In the genomic region with DNA sequence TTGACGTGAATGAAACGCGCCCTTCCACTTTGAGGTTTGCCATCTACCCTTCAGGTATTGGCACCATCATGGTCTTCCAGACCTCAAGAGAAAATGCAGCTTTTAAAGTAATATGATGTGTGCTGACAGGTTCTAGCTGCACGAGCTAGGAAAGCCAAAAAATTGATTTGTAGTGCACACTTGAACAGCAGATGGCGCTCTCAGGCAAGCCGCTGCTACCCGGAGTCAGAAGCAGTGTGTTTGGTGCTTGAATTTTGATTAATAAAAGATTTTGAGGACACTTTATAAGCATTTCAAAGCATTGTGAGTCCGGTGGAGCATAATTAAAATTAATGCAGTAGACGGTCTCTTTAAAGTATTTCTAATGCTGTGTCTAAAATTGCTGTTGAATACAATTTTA, we compare ENCODE assay signal across 10 mouse cellular contexts. TPM values are rescaled to one million over a fixed set of nuclear protein-coding genes. Genes with fewer than 3 reads are reported as not detected.
DNase-seq lines count a peak whose midpoint lies in the region; ATAC-seq and TF ChIP-seq lines count a peak whose summit lies in the region.
"Had no signal": no experiment of that assay in that cellular context is flagged by ENCODE, and none has a peak within 500 bp of the region (broad histone marks: within the 10 kb centered on the region; RNA-seq: fewer than 3 reads in every experiment).

No protein-coding gene starts in this region.

- peak; percentile 40 for DNase-seq in 416B (ENCODE audit: low read depth)
- peak; percentile 55 for DNase-seq in CH12.LX (ENCODE audit: extremely low read depth)
- DNase-seq in c-Kit-positive CD71-positive TER-119-negative erythroid progenitor cells, embryonic 14.5 days (ENCODE audit: low read depth): peak; percentile 16
- DNase-seq in liver, postnatal 0 days: peak; percentile 70

- no peaks in the 10 kb centered on the region for H3K79me2 ChIP-seq in CH12.LX (replicated peaks; ENCODE audit: control insufficient read depth, extremely low read depth, insufficient read depth, poor library complexity, severe bottlenecking)

- H3K36me3 ChIP-seq in CH12.LX (replicated peaks in 1 of 2; ENCODE audit: control insufficient read depth in 1 of 2, insufficient read depth in 1 of 2, low read length in 1 of 2): peaks cover 0 to 6% of the 10 kb centered on the region in 2 experiments
- H3K36me3 ChIP-seq in forebrain, embryonic 12.5 days (replicated peaks): no peaks in the 10 kb centered on the region
- H3K36me3 ChIP-seq in liver, postnatal 0 days (replicated peaks; ENCODE audit: insufficient read depth, low read length): no peaks in the 10 kb centered on the region
- no peaks in the 10 kb centered on the region for H3K36me3 ChIP-seq in neural tube, embryonic 15.5 days

- H3K4me3 ChIP-seq in CH12.LX (replicated peaks in 1 of 3; ENCODE audit: low read depth in 2 of 3, low read length in 2 of 3, poor library complexity in 1 of 3): no peak overlapping the region
- no peak overlapping the region for H3K4me3 ChIP-seq in forebrain, embryonic 12.5 days (replicated peaks)
- H3K4me3 ChIP-seq in liver, postnatal 0 days (ENCODE audit: low read depth, low read length): no peak overlapping the region
- no peak overlapping the region for H3K4me3 ChIP-seq in neural tube, embryonic 15.5 days (replicated peaks)
- H3K4me3 ChIP-seq: myocyte had no signal

- no peak for TF ChIP-seq EP300 in CH12.LX (IDR thresholded peaks at IDR 0.05; ENCODE audit: low read length)
- TF ChIP-seq EP300 in liver, postnatal 0 days (IDR thresholded peaks at IDR 0.05; ENCODE audit: low read depth): no peak

- H3K27ac ChIP-seq in CH12.LX (ENCODE audit: insufficient read depth, low read depth): no peak overlapping the region
- H3K27ac ChIP-seq in forebrain, embryonic 12.5 days: no peak overlapping the region
- no peak overlapping the region for H3K27ac ChIP-seq in liver, postnatal 0 days (ENCODE audit: low read depth)
- H3K27ac ChIP-seq in neural tube, embryonic 15.5 days (replicated peaks): no peak overlapping the region

- peaks cover 4% of the 10 kb centered on the region for H3K9me3 ChIP-seq in CH12.LX (replicated peaks; ENCODE audit: low read length)
- H3K9me3 ChIP-seq in forebrain, embryonic 12.5 days: no peaks in the 10 kb centered on the region
- H3K9me3 ChIP-seq in liver, postnatal 0 days (ENCODE audit: low read length): no peaks in the 10 kb centered on the region
- no peaks in the 10 kb centered on the region for H3K9me3 ChIP-seq in neural tube, embryonic 15.5 days (replicated peaks)

- H3K4me1 ChIP-seq in CH12.LX (ENCODE audit: control insufficient read depth in 1 of 2, insufficient read depth in 2 of 2): no peaks in the 10 kb centered on the region; a peak in 1 of 4 replicates
- H3K4me1 ChIP-seq in forebrain, embryonic 12.5 days: peaks cover 6% of the 10 kb centered on the region
- H3K4me1 ChIP-seq in liver, postnatal 0 days (ENCODE audit: insufficient read depth): no peaks in the 10 kb centered on the region
- H3K4me1 ChIP-seq in neural tube, embryonic 15.5 days: peaks cover 7% of the 10 kb centered on the region

- TF ChIP-seq POLR2A in CH12.LX (IDR thresholded peaks at IDR 0.05; ENCODE audit: low read depth, low read length): no peak

- in situ Hi-C loops in CH12.LX (cut with MboI; ENCODE audit: low pct_ligation_motif_present, low pct_unique_long_range_greater_than_20kb, low sequenced_read_pairs): loop anchor here (10.0 kb wide), 1 partner anchor 103 kb away; no protein-coding TSS in a partner anchor

- peak; percentile 76 to 80 for TF ChIP-seq CTCF in CH12.LX (conservative IDR thresholded peaks at IDR 0.05 in 1 of 2, IDR thresholded peaks at IDR 0.05 in 1 of 2; ENCODE audit: low read depth in 2 of 2, low read length in 2 of 2)
- TF ChIP-seq CTCF in liver, postnatal 0 days (IDR thresholded peaks at IDR 0.05; ENCODE audit: low read depth): peak; percentile 77

- ATAC-seq in forebrain, embryonic 12.5 days (ENCODE audit: low FRiP score): peak; percentile 36; the same call in 1 of the 2 replicates
- peak; percentile 63 for ATAC-seq in inflammation-experienced regulatory T-cells, adult 6 months
- no peak for ATAC-seq in liver, postnatal 0 days
- peak; percentile 46; the same call in 1 of the 2 replicates for ATAC-seq in neural tube, embryonic 15.5 days (ENCODE audit: low FRiP score)
- ATAC-seq in erythroid progenitor cell, adult 5-6 weeks (replicated peaks; ENCODE audit: low FRiP score, poor library complexity, severe bottlenecking): no peak

- WGBS in forebrain, embryonic 12.5 days: 5% methylated on average over 9 of the region's 9 CpGs
- 6% methylated on average over 9 of the region's 9 CpGs for WGBS in liver, postnatal 0 days (ENCODE audit: insufficient replicate concordance)
- WGBS in neural tube, embryonic 15.5 days: 7% methylated on average over 9 of the region's 9 CpGs

- peak; percentile 83 for TF ChIP-seq RAD21 in CH12.LX (IDR thresholded peaks at IDR 0.05; ENCODE audit: low read depth, low read length)

- no peak overlapping the region for H3K4me2 ChIP-seq in CH12.LX (ENCODE audit: insufficient read depth, low read depth, poor library complexity, severe bottlenecking)
- H3K4me2 ChIP-seq in forebrain, embryonic 12.5 days: no peak overlapping the region
- H3K4me2 ChIP-seq in liver, postnatal 0 days (ENCODE audit: low read depth, low read length): no peak overlapping the region
- H3K4me2 ChIP-seq in neural tube, embryonic 15.5 days: 0 out of 2 replicates have a peak overlapping the region, but pooled peaks have one; percentile 6

- dilution Hi-C loops in CH12.LX (cut with MboI; ENCODE audit: extremely low pct_ligation_motif_present, extremely low pct_unique_long_range_greater_than_20kb, low sequenced_read_pairs): no loop called here

- no peak overlapping the region for H3K9ac ChIP-seq in CH12.LX (ENCODE audit: insufficient read depth, low read depth)
- H3K9ac ChIP-seq in forebrain, embryonic 12.5 days: no peak overlapping the region
- H3K9ac ChIP-seq in liver, postnatal 0 days (replicated peaks): no peak overlapping the region
- H3K9ac ChIP-seq in neural tube, embryonic 15.5 days (replicated peaks): no peak overlapping the region

- no peaks in the 10 kb centered on the region for H3K27me3 ChIP-seq in CH12.LX (replicated peaks)
- peaks cover 6% of the 10 kb centered on the region; the same call in 1 of the 2 replicates for H3K27me3 ChIP-seq in forebrain, embryonic 12.5 days
- H3K27me3 ChIP-seq in liver, postnatal 0 days (ENCODE audit: insufficient read depth, low read length): peaks cover 5% of the 10 kb centered on the region; the same call in 1 of the 2 replicates
- H3K27me3 ChIP-seq in neural tube, embryonic 15.5 days (replicated peaks): no peaks in the 10 kb centered on the region

TF ChIP-seq in CH12.LX, 34 proteins besides CTCF, POLR2A, EP300 and RAD21:
- TF ChIP-seq SMC3 (IDR thresholded peaks at IDR 0.05; ENCODE audit: low read depth, low read length) (peak; percentile 66), MEF2A (IDR thresholded peaks at IDR 0.05; ENCODE audit: borderline replicate concordance, low read depth, low read length) (no peak)

RNA-seq across cellular contexts. Expression of a gene that starts 16.4 kb away (rescaled TPM):
- 0.08 TPM in 2 replicates for total RNA-seq in CH12.LX (2012; rRNA removed)
- not detected in 2 replicates for total RNA-seq in CH12.LX (2014; rRNA removed)
- polyA plus RNA-seq in CH12.LX (2012; ENCODE audit: insufficient read length, low read depth): not detected in 2 replicates
- not detected in 2 replicates for polyA plus RNA-seq in forebrain, embryonic 12.5 days (2016; fragmentation: Nextera tagmentation; extraction: Ambion mirVana)
- under 1 TPM in 1 of 3 experiments, not detected in 2; 0.24 TPM for polyA plus RNA-seq in inflammation-experienced regulatory T-cells, adult 6 months (2017; shearing (Covaris generic))
- polyA plus RNA-seq in liver, postnatal 0 days (2015; fragmentation: Nextera tagmentation; extraction: Ambion mirVana): not detected in 2 replicates
- polyA plus RNA-seq in neural tube, embryonic 15.5 days (2015; fragmentation: Nextera tagmentation; extraction: Ambion mirVana): 0.35 and 0.54 TPM in 2 replicates
- total RNA-seq in erythroid progenitor cell, adult 5-6 weeks (2015; ENCODE audit: low replicate concordance): not detected in 2 replicates
- not detected in 2 replicates for total RNA-seq in erythroid progenitor cell, adult 5-6 weeks (2017; ENCODE audit: low replicate concordance)
- total RNA-seq: gastrocnemius, postnatal 4 days had no signal
- polyA plus RNA-seq: myocyte had no signal

RNA-seq across cellular contexts. Expression of a gene that starts 54.5 kb away (rescaled TPM):
- 0.98 and 1.0 TPM in 2 replicates for total RNA-seq in CH12.LX (2012; rRNA removed)
- total RNA-seq in CH12.LX (2014; rRNA removed): 0.31 and 1.1 TPM in 2 replicates
- polyA plus RNA-seq in CH12.LX (2012; ENCODE audit: insufficient read length, low read depth): 3.9 and 6.0 TPM in 2 replicates
- polyA plus RNA-seq in forebrain, embryonic 12.5 days (2016; fragmentation: Nextera tagmentation; extraction: Ambion mirVana): 1.5 and 2.4 TPM in 2 replicates
- polyA plus RNA-seq in inflammation-experienced regulatory T-cells, adult 6 months (2017; shearing (Covaris generic)): 1 to 10 TPM; 1.1 to 2.5 (median 2.1) TPM
- polyA plus RNA-seq in liver, postnatal 0 days (2015; fragmentation: Nextera tagmentation; extraction: Ambion mirVana): 0.70 and 0.99 TPM in 2 replicates
- polyA plus RNA-seq in neural tube, embryonic 15.5 days (2015; fragmentation: Nextera tagmentation; extraction: Ambion mirVana): 1.0 and 2.6 TPM in 2 replicates
- total RNA-seq in erythroid progenitor cell, adult 5-6 weeks (2015; ENCODE audit: low replicate concordance): 1.4 TPM in 1 of 2 replicates, not detected in the other
- not detected in 2 replicates for total RNA-seq in erythroid progenitor cell, adult 5-6 weeks (2017; ENCODE audit: low replicate concordance)

Comparison
In these comparisons a context has a peak if more than half of its experiments do, and no peak if none do; other contexts are left out.
1. DNase-seq: peak in every context shown above with its lines; median percentile 70 in liver, postnatal 0 days; 55 in CH12.LX; 40 in 416B; 16 in c-Kit-positive CD71-positive TER-119-negative erythroid progenitor cells, embryonic 14.5 days.
2. ATAC-seq: peak in forebrain, embryonic 12.5 days (single experiment), inflammation-experienced regulatory T-cells, adult 6 months (single experiment) and neural tube, embryonic 15.5 days (single experiment); none in liver, postnatal 0 days (single experiment) and erythroid progenitor cell, adult 5-6 weeks (single experiment).